Mouse (Mus musculus): ENCODE data around the gene Npas2. TPM values are rescaled to one million over a fixed set of nuclear protein-coding genes. Genes with fewer than 3 reads are reported as not detected.

Npas2 gene
- polyA plus RNA-seq, 1 experiment from 2014 or later = 1.8 TPM

GRCm38 (mm10) chr1:39343242-39343641 is 149.7 kb downstream of the Npas2 start:
- no peaks in the 10 kb centered on the region for H3K36me3 ChIP-seq (ENCODE audit: control insufficient read depth, insufficient read depth, low read length)
- ATAC-seq (ENCODE audit: insufficient read depth, low FRiP score) = no peak
- H3K27ac ChIP-seq (ENCODE audit: low read length) = no peak overlapping the region
- WGBS = 81% methylated on average over 5 of the region's 5 CpGs
- H3K4me2 ChIP-seq (ENCODE audit: low read depth, low read length) = no peak overlapping the region
- no peaks in the 10 kb centered on the region for H3K9me3 ChIP-seq (replicated peaks; ENCODE audit: control insufficient read depth, low read length)
- H3K4me1 ChIP-seq (ENCODE audit: control insufficient read depth, insufficient read depth, low read length) = no peaks in the 10 kb centered on the region
- no peaks in the 10 kb centered on the region for H3K27me3 ChIP-seq (ENCODE audit: control insufficient read depth, insufficient read depth, low read length)
- no peak overlapping the region for H3K9ac ChIP-seq (ENCODE audit: low read length)
- no peak overlapping the region for H3K4me3 ChIP-seq (replicated peaks; ENCODE audit: low read length)

DNA sequence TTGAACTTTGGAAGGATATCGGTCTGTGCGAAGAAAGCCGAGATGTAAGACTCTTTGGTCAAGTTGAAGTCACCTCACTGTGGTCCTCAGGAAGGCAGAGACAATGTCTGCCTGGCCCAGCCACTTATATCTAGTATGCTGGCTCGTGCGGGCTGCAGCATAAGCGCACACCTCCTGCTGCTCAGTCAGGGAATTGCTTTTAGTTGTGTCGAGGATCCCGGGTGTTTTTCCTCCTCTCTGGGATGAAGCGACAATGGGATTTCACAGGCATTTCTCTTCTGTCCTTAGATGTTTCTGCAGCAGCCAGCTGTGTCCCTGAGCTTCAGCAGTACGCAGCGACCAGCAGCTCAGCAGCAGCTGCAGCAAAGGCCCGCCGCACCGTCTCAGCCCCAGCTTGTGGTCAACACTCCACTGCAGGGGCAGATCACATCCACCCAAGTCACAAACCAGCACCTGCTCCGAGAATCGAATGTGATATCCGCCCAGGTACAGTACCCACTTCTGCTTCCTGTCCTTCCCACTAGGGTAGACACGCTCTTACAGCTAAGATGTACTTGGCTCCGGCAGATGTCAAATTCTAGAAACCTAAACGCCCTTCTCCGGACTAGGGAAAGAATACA is 151.6 kb downstream of the Npas2 start:
- Histone ChIP-seq H3K9ac (ENCODE audit: low read length) (no peak overlapping the region), H3K27me3 (ENCODE audit: control insufficient read depth, insufficient read depth, low read length) (no peaks in the 10 kb centered on the region), H3K4me2 (ENCODE audit: low read depth, low read length) (no peak overlapping the region), H3K27ac (ENCODE audit: low read length) (no peak overlapping the region), H3K9me3 (replicated peaks; ENCODE audit: control insufficient read depth, low read length) (no peaks in the 10 kb centered on the region), H3K36me3 (ENCODE audit: control insufficient read depth, insufficient read depth, low read length) (no peaks in the 10 kb centered on the region), H3K4me3 (replicated peaks; ENCODE audit: low read length) (no peak overlapping the region), H3K4me1 (ENCODE audit: control insufficient read depth, insufficient read depth, low read length) (no peaks in the 10 kb centered on the region)
- no peak for ATAC-seq (ENCODE audit: insufficient read depth, low FRiP score)
- 57% methylated on average over 21 of the region's 21 CpGs for WGBS

DNA sequence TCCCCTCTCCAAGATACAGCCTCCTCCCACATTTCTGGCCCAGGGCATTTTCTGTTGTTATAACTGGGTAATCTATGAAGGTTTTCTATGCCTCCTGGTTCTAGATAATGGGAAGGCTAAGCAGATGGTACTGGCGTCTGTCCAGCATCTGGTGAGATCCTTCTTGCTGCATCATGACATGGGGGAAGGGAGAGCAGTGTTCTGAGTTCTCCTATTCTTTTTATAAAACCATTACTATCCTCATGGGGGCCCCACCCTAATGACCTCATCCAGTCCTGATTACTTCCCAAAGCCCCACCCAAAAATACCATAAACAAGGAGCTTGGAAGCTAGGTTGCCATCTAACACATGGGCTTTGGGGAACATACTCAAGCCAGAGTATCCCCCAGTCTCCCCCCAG is 155.5 kb downstream of the Npas2 start:
- no peak overlapping the region for H3K9ac ChIP-seq (ENCODE audit: low read length)
- no peaks in the 10 kb centered on the region for H3K27me3 ChIP-seq (ENCODE audit: control insufficient read depth, insufficient read depth, low read length)
- no peak overlapping the region for H3K4me2 ChIP-seq (ENCODE audit: low read depth, low read length)
- no peaks in the 10 kb centered on the region for H3K36me3 ChIP-seq (ENCODE audit: control insufficient read depth, insufficient read depth, low read length)
- H3K27ac ChIP-seq (ENCODE audit: low read length) = no peak overlapping the region
- no peaks in the 10 kb centered on the region for H3K4me1 ChIP-seq (ENCODE audit: control insufficient read depth, insufficient read depth, low read length)
- H3K4me3 ChIP-seq (replicated peaks; ENCODE audit: low read length) = no peak overlapping the region
- WGBS = 52% methylated on average over 1 of the region's 1 CpGs
- ATAC-seq (ENCODE audit: insufficient read depth, low FRiP score) = no peak
- H3K9me3 ChIP-seq (replicated peaks; ENCODE audit: control insufficient read depth, low read length) = no peaks in the 10 kb centered on the region; the same call in 1 of the 2 replicates

- no peaks in the 10 kb centered on the region for H3K27me3 ChIP-seq (ENCODE audit: control insufficient read depth, insufficient read depth, low read length)
- WGBS = 78% methylated on average over 7 of the region's 7 CpGs
- H3K4me3 ChIP-seq (replicated peaks; ENCODE audit: low read length) = no peak overlapping the region
- ATAC-seq (ENCODE audit: insufficient read depth, low FRiP score) = no peak
- no peaks in the 10 kb centered on the region for H3K4me1 ChIP-seq (ENCODE audit: control insufficient read depth, insufficient read depth, low read length)
- H3K4me2 ChIP-seq (ENCODE audit: low read depth, low read length) = no peak overlapping the region
- H3K36me3 ChIP-seq (ENCODE audit: control insufficient read depth, insufficient read depth, low read length) = no peaks in the 10 kb centered on the region
- H3K9ac ChIP-seq (ENCODE audit: low read length) = no peak overlapping the region
- no peaks in the 10 kb centered on the region; the same call in 1 of the 2 replicates for H3K9me3 ChIP-seq (replicated peaks; ENCODE audit: control insufficient read depth, low read length)
- no peak overlapping the region for H3K27ac ChIP-seq (ENCODE audit: low read length)
These were observed 155.9 kb downstream of the Npas2 start for GRCm38 (mm10) chr1:39349427-39349826.

- H3K9ac ChIP-seq (ENCODE audit: low read length) = no peak overlapping the region
- H3K9me3 ChIP-seq (replicated peaks; ENCODE audit: control insufficient read depth, low read length) = no peaks in the 10 kb centered on the region
- H3K4me1 ChIP-seq (ENCODE audit: control insufficient read depth, insufficient read depth, low read length) = 0 out of 2 replicates have a peak, but pooled peaks cover 9% of the 10 kb centered on the region
- no peaks in the 10 kb centered on the region for H3K36me3 ChIP-seq (ENCODE audit: control insufficient read depth, insufficient read depth, low read length)
- H3K27ac ChIP-seq (ENCODE audit: low read length) = no peak overlapping the region
- H3K27me3 ChIP-seq (ENCODE audit: control insufficient read depth, insufficient read depth, low read length) = no peaks in the 10 kb centered on the region
- 26% methylated on average over 24 of the region's 24 CpGs for WGBS
- 0 out of 2 replicates have a peak, but pooled peaks have one; percentile 34 for ATAC-seq (ENCODE audit: insufficient read depth, low FRiP score)
- peak overlapping the region; percentile 34 for H3K4me2 ChIP-seq (ENCODE audit: low read depth, low read length)
- 0 out of 2 replicates have a peak overlapping the region, but pooled peaks have one; percentile 7 for H3K4me3 ChIP-seq (replicated peaks; ENCODE audit: low read length)
These were observed 168.4 kb downstream of the Npas2 start for GRCm38 (mm10) chr1:39361754-39362514.

GRCm38 (mm10) chr1:39362515-39362893 is 169.0 kb downstream of the Npas2 start:
- no peak overlapping the region for H3K27ac ChIP-seq (ENCODE audit: low read length)
- WGBS = 49% methylated on average over 7 of the region's 7 CpGs
- ATAC-seq (ENCODE audit: insufficient read depth, low FRiP score) = no peak

DNA sequence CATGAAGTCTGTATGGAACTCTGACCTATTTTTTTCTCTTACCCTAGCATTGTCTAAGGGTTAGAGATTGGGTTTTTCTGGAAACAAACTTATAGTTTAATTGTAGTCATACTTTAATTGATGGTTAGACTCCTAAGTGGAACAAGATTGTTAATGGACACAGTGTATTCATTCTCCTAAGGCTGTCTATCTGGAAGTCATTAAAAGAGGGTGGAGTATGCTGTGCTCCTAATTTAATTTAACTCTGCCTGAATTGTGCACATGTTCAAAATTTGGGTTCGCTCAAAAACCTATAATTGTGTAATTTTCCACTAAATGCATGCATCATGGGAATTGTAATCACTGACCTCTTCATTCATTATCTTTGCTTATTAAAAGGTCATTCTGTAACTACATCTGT is 172.0 kb downstream of the Npas2 start:
- no peak overlapping the region for H3K4me2 ChIP-seq (ENCODE audit: low read depth, low read length)
- WGBS = 91% methylated on average over 1 of the region's 1 CpGs

More at GRCm38 (mm10) chr1:39362515-39362893, 169.0 kb downstream of the Npas2 start:
- no peaks in the 10 kb centered on the region for H3K9me3 ChIP-seq (replicated peaks; ENCODE audit: control insufficient read depth, low read length)
- no peak overlapping the region for H3K4me3 ChIP-seq (replicated peaks; ENCODE audit: low read length)
- H3K4me2 ChIP-seq (ENCODE audit: low read depth, low read length) = no peak overlapping the region
- H3K4me1 ChIP-seq (ENCODE audit: control insufficient read depth, insufficient read depth, low read length) = 0 out of 2 replicates have a peak, but pooled peaks cover 12% of the 10 kb centered on the region
- no peak overlapping the region for H3K9ac ChIP-seq (ENCODE audit: low read length)
- H3K27me3 ChIP-seq (ENCODE audit: control insufficient read depth, insufficient read depth, low read length) = no peaks in the 10 kb centered on the region
- no peaks in the 10 kb centered on the region for H3K36me3 ChIP-seq (ENCODE audit: control insufficient read depth, insufficient read depth, low read length)

DNA sequence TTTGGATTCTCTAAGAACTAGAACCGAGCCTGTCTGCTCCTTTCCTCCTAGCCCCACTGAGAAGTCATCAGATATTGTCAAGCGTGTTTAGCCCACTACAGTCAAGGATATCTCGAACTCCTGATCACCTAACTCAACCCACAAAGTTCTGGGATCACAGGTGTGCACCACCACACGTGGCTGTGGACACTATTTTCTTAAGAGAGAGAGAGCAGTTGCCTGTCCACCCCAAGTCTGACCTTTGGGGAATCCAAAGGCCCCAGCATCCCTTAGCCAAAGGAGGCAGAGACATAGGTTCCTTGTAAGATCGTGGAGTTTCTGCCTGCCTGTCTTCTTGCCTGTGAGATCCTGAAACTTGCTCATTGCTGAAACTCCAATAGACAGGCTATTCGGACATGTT is 173.5 kb downstream of the Npas2 start:
- Histone ChIP-seq H3K4me1 (ENCODE audit: control insufficient read depth, insufficient read depth, low read length) (peaks cover 18% of the 10 kb centered on the region), H3K27ac (ENCODE audit: low read length) (peak overlapping the region; percentile 2; the same call in 1 of the 2 replicates)

More for the DNA sequence above, 172.0 kb downstream of the Npas2 start:
- Histone ChIP-seq H3K36me3 (ENCODE audit: control insufficient read depth, insufficient read depth, low read length) (0 out of 2 replicates have a peak, but pooled peaks cover 2% of the 10 kb centered on the region), H3K4me1 (ENCODE audit: control insufficient read depth, insufficient read depth, low read length) (peaks cover 23% of the 10 kb centered on the region), H3K27me3 (ENCODE audit: control insufficient read depth, insufficient read depth, low read length) (no peaks in the 10 kb centered on the region), H3K9me3 (replicated peaks; ENCODE audit: control insufficient read depth, low read length) (no peaks in the 10 kb centered on the region), H3K27ac (ENCODE audit: low read length) (no peak overlapping the region), H3K9ac (ENCODE audit: low read length) (no peak overlapping the region), H3K4me3 (replicated peaks; ENCODE audit: low read length) (no peak overlapping the region)
- ATAC-seq (ENCODE audit: insufficient read depth, low FRiP score) = no peak

More for the DNA sequence above, 173.5 kb downstream of the Npas2 start:
- 0 out of 2 replicates have a peak, but pooled peaks cover 4% of the 10 kb centered on the region for H3K36me3 ChIP-seq (ENCODE audit: control insufficient read depth, insufficient read depth, low read length)
- no peaks in the 10 kb centered on the region for H3K27me3 ChIP-seq (ENCODE audit: control insufficient read depth, insufficient read depth, low read length)
- peak overlapping the region; percentile 67 for H3K4me3 ChIP-seq (replicated peaks; ENCODE audit: low read length)
- WGBS = 26% methylated on average over 6 of the region's 6 CpGs
- no peak for ATAC-seq (ENCODE audit: insufficient read depth, low FRiP score)
- peak overlapping the region; percentile 59 for H3K4me2 ChIP-seq (ENCODE audit: low read depth, low read length)
- H3K9me3 ChIP-seq (replicated peaks; ENCODE audit: control insufficient read depth, low read length) = no peaks in the 10 kb centered on the region
- H3K9ac ChIP-seq (ENCODE audit: low read length) = peak overlapping the region; percentile 61

All from stomach, embryonic 16.5 days (tissue).